Mouse (Mus musculus): Measurements from ENCODE around the gene Ipo13.

Gene Ipo13

DNA sequence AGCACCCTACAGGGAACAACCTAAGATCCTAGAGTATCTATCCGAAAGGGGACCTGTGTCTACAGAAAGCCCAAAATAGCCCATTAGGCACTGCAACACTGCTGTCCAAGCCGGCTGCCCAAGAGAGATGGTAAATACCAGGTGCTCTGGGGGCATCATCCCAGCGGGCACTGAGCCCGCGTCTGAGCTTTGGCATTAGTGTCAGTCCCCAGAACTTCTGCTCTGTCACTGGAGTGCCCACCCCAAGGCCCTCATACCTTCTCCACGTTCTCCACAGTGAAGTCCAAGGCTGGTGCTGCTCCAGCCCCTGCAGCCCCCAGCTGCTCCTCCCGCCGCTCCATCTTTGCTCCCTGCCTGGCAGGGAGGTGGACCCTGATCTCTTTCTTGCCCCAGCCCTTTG lies 768 bp downstream of the Ipo13 start:
- no peak for DNase-seq (ENCODE audit: low read depth, low spot score)

DNA sequence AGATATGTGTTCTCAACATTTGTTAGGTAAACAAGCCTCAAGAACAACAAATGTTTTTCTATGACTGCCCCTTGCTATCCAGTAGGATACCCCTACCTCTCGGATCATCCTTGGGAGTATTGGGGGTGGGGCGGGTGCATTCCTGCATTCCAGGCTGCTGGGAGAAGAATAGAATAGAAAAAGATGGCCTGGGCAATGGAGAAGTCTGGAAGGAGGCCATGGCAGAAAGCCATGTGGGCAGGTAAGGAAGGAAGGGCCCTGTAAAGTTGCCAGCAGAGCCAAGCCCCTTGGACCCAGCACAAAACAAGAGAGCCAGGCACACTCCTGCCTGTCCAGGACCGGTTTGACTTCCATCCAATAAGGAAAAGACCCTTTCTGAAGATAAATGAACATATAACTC lies 1.4 kb downstream of the Ipo13 start:
- no peak for DNase-seq (ENCODE audit: low read depth, low spot score)

DNA sequence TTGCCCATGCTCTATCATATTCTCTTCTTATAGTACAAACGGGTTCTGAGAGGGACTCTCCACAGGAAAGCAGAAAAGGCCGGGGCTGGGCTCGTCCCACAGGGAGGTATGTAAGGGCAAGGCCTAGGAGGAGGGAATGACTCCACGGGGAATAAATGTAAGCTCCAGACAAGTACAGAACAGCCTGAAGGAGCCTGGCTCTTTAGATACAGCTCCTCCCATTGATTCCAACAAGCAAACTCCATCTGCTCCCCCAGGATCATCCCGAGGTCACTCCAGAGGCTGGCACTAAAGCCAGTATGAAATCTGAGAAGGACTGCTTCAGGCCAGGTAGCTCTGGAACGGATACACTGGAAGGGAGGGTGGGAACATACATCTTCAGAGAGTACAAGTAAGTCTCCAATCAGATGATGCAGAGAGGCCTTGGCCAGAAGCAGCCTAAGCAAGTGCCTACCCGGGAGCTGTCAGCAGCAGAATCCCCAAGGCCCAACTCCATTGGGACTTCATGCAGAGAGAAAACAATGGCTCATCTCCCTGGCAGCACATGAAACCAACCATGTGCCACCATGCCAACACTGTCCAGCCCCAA lies 2.0 kb downstream of the Ipo13 start:
- no peak for DNase-seq (ENCODE audit: low read depth, low spot score)

DNA sequence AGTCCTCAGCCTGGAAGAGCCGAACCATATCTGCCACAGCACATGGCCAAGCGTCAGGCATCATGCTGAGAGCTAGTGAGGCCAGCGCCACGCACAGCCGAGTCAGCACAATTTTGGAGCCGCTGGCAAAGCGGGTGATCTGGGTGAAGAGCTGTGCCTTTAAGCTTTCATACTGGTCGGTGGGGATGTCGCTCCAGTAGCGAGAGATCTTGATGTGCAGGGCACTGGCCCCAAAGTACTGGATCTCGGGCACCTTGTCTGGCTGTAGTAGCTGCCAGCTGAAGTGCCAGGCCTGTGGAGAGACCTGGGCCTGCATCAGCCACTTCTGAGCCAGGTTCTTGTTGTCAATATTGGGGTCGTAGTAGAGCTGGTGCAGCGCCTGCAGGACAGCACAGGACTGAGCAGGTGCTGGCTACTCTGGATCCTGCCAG lies 2.7 kb downstream of the Ipo13 start:
- DNase-seq (ENCODE audit: low read depth, low spot score): no peak

DNA sequence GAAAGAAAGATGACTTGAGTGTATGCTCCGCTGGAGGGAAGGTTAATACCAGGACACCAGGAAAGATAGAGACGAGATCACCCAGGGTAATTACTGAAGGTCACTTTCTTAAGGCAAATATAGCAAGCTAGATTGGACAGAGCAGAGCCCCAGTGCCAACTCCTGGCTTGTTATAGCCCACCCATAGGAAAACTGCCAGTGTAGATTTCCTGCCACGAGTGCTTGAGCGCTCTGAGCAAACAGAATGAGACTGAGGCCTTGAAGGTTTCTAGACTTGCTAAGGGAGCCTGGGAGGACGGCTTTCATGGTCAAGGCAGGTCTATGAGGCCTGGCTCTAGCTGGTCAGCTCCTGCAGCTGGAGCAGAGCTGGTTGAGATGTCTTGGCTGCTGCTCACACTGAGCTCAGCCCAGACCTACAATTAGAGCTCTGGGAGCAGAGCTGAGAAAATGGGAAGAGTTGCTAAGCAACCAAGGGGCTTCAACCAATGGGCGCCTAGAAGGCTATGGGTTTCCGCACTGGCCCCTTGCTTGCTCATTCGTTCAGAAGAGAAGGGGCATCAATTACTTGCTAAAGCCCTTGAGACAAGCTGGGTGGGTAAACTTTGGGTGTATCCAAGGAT lies 5.9 kb downstream of the Ipo13 start:
- no peak for DNase-seq (ENCODE audit: low read depth, low spot score)

DNA sequence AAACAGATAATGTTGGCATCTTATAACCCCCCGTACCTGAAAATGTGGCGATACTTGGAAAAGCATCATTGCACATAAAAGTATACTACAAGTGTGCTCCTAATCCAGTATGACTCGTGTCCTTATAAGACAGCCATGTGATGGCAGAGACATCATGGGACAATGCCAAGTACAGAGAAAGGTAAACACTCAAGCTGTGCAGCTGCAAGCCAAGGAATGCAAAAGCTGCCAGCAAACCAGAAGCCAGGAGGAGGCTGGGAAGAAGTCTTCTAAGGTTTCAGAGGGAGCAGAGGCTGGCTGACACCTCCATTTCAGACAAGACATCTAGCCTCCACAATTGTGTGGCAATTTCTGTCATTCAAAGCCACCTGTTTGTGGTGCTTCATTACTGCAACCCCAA lies 8.6 kb downstream of the Ipo13 start:
- no peak for DNase-seq (ENCODE audit: low read depth, low spot score)

DNA sequence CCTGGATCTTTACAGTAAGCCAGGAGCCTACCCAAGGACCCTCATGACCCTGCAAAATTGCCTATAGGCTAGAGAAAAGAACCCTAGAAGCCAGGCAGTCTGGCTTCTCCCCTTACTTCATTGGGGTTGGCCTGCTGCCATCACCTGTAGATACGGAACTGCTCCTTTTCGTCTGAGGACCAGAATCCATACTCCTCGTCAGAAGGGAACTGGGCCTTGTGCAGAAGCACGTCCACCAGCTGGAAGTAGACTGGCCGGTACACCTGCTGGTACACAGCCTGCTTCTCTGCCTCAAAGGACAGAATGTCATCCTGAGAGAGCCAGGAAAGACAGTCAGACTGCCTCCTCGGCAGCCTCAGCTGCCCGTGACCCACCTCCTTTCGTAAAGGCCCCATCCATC lies 10.0 kb downstream of the Ipo13 start:
- no peak for DNase-seq (ENCODE audit: low read depth, low spot score)

DNA sequence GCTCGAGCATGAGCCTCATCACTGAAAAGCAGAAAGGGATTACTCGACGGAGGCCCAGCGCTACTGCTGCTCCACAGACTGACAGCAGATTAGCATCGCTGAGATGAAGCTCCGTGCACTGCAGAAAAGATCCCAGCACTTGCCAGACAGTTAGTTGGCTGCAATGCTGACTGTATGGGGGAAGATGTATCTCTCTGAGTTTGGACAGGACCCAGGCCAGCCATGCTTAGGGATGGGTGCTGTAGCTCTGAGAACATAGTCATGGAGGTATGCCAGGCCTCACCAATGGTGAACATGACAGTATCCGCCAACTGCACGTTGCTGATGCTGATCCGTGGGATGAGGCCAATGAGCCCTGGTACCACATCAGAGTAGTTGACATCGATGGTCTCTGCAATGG lies 10.7 kb downstream of the Ipo13 start:
- no peak for DNase-seq (ENCODE audit: low read depth, low spot score)

DNA sequence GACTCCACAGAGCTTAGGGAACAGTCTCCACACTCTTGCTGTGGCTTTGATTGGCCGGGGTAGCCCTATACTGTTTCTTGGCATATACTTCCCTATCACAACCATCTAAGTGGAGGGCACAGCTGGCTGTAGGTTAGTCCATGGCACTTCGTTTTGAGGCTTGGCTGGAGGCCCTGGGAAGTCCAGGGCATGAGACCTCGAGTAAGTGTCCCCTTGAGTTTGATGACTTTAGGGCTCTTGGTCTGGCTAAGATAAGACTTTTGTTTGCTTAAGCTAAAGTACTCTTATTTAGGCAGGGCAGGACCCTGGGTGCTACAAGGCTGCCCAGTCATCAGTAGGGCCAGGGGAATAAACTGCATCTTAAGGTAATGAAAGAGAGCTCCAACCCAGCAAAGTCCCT lies 16.7 kb downstream of the Ipo13 start:
- no peak for DNase-seq (ENCODE audit: low read depth, low spot score)

DNA sequence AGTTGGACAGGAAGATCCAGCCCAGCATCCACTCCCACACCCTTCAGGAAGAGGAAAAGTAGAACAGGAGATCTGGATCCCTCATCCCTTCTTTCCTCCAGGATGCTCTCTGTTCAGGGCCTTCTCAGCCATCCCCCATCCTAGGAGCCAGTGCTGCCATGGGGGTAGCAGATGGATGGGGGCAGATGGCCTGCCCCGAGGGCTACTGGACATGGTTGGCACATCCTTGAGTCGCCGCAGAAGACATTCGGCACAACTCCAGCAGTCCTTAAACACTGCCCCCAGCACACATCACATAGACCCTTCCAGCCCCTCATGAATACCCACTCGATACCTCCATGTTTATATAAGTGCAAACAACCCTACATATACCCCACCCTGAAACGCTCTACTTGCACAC lies 18.8 kb downstream of the Ipo13 start:
- DNase-seq (ENCODE audit: low read depth, low spot score): no peak

DNA sequence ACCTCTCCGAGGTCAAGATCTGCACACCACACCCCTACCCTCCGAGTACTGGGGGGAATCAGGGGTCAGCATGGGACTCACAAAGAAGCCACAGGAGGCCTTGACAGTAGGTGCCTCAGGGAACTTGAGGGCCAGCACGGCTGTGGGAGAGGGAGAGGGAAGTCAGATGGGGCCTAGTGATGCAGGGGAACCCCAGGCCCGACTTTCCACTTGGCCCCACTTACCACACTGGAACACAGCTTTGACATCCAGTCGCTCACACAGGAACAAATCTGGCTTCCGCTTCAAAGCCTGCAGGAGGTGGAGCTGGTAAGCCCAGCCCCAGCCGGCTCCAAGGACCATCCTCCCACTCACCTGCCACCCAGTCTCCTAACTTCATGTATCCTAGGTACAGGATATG lies 19.5 kb downstream of the Ipo13 start:
- no peak for DNase-seq (ENCODE audit: low read depth, low spot score)

DNA sequence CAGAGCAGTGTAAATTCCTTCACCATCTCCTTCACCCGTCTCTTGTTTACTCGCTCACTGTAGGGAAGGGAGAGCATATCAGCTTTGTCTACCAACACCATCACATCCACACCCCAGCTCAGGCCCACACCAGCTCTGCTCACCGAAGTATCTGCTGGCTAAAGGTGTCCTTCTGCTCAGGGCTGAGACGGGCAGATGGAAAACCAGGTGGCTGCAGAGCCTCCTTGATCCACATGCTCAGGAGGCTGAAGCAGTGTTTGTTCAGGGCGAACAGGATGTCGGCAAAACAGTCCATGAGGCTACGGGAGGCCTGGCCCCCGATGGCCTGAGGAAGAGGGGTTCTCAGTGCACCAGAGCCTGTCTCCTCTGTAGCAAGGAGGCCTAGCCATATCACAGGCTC lies 20.2 kb downstream of the Ipo13 start:
- no peak for DNase-seq (ENCODE audit: low read depth, low spot score)

DNA sequence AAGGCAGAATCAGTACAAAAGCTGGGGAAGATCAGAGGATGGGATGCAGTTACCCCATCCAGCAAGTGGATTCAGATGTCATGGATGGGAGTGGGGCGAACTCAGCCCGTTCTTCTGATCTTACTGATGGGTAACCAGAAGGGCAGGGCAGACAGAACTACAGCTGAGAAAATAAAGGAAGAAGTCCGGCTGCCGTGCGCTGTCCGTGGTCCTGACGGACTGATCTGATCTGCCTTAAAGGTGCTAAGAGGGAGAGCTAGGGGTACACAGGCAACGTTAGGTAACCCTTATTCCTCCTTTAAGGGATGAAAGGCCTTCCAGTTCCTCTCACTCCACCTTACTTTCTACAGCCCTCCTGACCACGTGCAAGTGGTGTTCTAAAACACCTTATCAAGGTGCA lies 21.4 kb downstream of the Ipo13 start:
- no peak for DNase-seq (ENCODE audit: low read depth, low spot score)

DNA sequence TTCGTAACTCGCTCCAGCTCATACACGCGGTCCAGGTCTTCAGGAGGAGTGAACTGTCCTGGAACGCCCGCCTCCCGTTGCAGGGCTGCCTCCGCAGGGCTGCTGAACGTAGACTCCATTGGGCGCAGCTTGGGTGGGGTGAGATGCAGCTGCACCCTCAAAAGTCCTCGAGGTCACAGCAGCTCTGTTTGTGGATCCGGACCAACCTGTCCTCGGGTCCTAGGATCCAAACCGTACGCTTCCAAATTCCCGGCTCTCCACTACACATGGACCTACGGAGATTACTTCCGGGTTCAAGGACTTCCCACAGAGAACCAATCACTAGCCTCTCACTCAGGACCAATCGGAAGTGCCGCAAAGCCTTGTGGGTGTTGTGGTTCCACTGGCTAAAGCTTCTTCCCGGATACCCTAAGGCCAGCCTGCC lies 23.0 kb downstream of the Ipo13 start, which contains the start of gene Dph2:
TSS of gene Dph2 (minus strand) at position 295 of the 424 bp plus-strand sequence.
- peak; percentile 82 for DNase-seq (ENCODE audit: low read depth, low spot score)

DNA sequence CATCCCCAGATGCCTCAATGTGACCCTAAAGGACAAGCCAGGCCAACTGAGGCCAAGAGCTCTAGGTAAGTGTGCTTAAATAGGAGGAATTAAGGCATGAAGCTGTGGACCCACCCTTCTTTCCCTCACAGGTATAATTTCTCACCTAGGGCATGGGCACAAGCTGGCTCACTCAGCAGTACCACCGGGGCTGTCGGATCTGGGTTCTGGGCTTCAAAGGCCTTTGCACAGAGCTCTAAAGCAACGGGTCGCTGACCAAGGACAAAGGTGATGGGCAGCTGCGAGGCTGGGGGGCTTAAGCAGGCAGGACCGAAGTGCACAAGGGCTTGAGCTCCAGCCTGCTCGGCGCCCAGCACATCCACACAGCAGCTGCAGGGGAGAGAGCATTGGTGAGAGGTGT lies 24.0 kb downstream of the Ipo13 start:
- DNase-seq (ENCODE audit: low read depth, low spot score): no peak

DNA sequence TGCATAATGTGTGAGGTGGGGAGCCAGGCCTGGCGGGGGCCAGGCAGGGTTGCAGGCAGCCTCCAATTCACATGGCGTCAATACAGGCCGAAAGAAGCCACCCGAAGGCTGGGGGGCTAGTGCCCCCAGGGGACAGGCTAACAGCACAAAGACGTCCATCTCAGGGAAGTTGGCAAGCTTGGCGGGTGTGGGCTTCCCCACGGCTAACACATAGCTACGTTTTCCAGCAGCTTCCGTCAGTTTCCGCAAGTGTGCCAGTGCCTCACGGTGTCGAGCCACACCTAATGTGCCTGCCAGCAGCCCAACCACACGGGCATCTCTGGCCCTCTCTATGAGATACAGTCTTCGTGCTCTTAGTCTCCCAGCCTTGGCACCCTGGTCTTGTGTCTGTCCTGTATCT lies 24.8 kb downstream of the Ipo13 start:
- DNase-seq (ENCODE audit: low read depth, low spot score): no peak

DNA sequence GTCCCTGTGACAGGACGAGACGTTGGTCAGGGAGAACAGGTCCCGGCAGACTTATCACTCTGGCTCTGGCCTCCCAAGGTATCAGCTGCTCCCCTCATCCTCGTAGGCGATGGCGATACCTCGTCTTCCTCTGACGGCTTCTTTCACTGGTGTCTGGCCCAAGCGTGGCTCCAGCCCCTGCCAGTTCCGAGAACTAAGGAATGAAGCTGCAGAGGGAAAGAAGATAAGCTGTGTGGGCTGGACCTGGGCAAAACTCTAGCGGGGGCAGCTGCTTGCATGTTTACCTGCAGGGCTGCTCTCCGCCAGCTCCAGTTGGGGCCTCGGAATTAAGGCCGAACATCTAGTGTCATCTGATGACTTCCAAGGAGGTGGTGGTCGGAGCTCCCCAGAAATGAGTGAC lies 25.3 kb downstream of the Ipo13 start:
- DNase-seq (ENCODE audit: low read depth, low spot score): no peak

DNA sequence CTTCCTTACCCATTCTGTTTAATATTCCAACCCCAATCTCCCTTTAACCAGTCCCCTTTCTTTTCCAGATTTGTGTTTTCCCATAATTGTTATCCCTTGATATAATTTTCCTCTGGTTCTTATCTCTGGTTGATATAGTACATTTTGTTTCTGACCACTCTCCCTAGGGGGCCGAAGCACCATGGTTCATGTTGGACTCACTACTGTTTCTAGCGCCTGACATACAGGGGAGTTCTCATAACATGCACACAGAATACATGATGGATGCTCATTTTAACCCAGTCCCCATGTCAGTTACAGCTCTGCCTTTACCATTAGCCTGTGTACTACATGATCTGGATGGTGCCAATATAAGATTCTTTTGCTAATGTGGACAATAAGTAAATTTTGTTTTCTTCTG lies 26.9 kb downstream of the Ipo13 start:
- DNase-seq (ENCODE audit: low read depth, low spot score): no peak

DNA sequence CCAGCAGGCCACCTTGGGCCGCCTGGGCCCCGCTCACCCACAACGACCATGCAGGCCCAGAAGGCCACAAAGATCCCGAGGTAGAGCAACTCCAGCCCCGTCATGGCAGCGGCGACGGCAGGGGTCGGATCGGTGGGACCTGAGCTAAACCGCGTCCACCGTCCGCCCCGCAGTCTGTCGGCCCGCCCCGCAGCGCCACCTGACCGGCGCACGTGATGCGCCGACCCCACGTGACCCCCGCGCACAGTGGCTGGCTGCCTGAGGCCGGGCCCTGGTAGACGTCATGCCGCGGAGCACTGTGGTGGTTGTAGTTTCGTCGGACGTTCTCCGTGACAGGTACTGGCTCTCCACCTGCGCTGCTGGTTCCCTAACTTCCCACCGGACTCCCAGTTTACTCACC lies 27.7 kb downstream of the Ipo13 start, which contains the start of gene Atp6v0b:
TSS of gene Atp6v0b (minus strand) at position 201 of the 400 bp plus-strand sequence.
- DNase-seq (ENCODE audit: low read depth, low spot score): peak; percentile 76

DNA sequence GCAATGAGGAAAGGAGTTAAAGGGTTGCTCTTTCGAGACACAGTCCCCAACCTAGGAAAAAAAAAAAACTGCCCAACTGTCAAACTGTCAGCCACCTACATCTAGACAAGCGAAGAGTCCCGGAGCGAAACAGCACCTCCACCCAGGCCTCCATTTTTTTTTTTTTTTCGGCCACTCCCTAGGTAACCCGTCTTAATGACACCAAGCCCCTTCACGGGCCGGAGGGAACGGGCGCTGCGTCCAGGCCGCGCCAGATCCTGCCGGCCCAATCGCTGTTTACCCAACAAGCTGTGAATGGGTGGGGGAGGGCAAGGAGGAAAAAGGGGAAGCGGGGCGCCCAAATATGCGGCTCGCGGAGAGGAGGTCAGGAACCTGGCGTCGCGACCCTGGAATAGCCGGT lies 28.2 kb downstream of the Ipo13 start:
- DNase-seq (ENCODE audit: low read depth, low spot score): no peak

DNA sequence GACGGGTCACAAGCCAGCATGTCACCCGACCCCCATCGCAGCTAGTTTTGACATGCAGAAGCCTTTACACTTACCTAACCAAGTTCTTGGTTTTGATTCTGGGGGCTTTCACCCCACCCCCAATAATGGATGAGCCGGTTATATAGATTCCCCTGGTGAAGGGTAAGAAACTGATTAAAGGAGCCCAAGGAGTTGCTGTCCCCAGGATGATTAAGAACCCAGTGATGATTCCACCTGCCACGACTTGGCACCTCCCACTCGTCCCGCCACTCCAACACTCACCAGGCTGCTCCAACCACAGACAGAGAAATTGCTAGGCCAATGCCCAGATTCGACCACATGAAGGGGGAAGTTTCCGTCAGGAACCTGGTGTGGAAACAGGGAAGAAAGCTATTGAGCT lies 28.8 kb downstream of the Ipo13 start:
- DNase-seq (ENCODE audit: low read depth, low spot score): no peak

DNA sequence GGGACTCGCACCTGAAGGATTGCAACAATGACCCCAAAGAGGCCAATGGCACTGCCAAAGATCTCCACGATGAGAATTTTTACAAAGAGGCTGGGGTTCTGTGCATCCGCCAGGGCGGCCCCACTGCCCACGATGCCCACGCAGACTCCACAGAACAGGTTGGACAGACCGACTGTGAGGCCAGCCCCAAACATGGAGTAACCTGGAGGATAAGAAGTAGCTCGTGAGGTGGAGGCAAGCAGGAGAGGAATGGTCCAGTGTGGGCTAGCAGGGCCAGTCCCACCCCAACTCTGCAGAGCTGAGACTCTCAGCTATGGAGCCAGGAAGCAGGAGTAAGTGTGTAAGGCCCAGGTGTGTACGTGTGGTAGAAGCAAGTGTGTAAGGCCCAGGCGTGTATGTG lies 29.7 kb downstream of the Ipo13 start:
- no peak for DNase-seq (ENCODE audit: low read depth, low spot score)

DNA sequence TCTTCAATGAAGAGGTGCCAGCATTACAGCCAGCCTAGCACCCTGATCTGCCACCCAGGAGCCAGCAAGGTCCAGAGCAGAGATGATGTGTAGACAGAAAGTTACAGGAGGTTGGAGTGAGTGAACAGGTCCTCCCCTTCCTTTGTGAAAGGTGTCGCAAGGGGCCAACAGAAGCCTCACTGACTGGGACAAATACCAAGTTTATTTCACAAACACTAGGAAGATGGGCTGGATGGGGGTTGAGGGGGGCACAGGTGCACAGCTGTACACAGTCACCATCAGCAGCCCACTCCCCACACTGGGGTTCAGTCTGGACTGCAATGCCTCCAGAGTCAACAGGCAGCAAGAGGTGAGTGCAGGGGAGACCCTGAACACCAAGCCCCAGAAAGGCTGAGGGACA lies 30.7 kb downstream of the Ipo13 start:
- no peak for DNase-seq (ENCODE audit: low read depth, low spot score)
